Comparison of ENCODE assay signal across 32 mouse cellular contexts in genomic region chr8:46327284-46327683, GRCm38 (mm10). TPM values are rescaled to one million over a fixed set of nuclear protein-coding genes. Genes with fewer than 3 reads are reported as not detected.
DNase-seq lines count a peak whose midpoint lies in the region; ATAC-seq lines count a peak whose summit lies in the region.
"Had no signal": no experiment of that assay in that cellular context is flagged by ENCODE, and none has a peak within 500 bp of the region (broad histone marks: within the 10 kb centered on the region; RNA-seq: fewer than 3 reads in every experiment).

No protein-coding gene starts in this region.

- H3K4me1 ChIP-seq in kidney, embryonic 16.5 days (ENCODE audit: insufficient read depth, low read length) = no peaks in the 10 kb centered on the region
- peaks cover 4% of the 10 kb centered on the region for H3K4me1 ChIP-seq in forebrain, embryonic 16.5 days (replicated peaks; ENCODE audit: control insufficient read depth, insufficient read depth, low read length)
- H3K4me1 ChIP-seq: forebrain, embryonic 10.5 days; forebrain, embryonic 15.5 days; limb, embryonic 10.5 days; midbrain, embryonic 15.5 days; neural tube, embryonic 15.5 days had no signal

- H3K4me3 ChIP-seq in kidney, embryonic 16.5 days (ENCODE audit: low read length) = no peak overlapping the region
- no peak overlapping the region for H3K4me3 ChIP-seq in forebrain, embryonic 16.5 days (replicated peaks; ENCODE audit: low read length)
- H3K4me3 ChIP-seq: embryonic facial prominence, embryonic 13.5 days; forebrain, embryonic 10.5 days; forebrain, embryonic 15.5 days; gastrocnemius, adult 2 months; heart, adult 2 months; limb, embryonic 10.5 days; limb, embryonic 15.5 days; midbrain, embryonic 15.5 days; neural tube, embryonic 15.5 days; stomach, embryonic 15.5 days had no signal

- no peak overlapping the region for H3K4me2 ChIP-seq in kidney, embryonic 16.5 days (replicated peaks; ENCODE audit: low read depth, low read length)
- no peak overlapping the region for H3K4me2 ChIP-seq in forebrain, embryonic 16.5 days (ENCODE audit: low read length)
- H3K4me2 ChIP-seq: embryonic facial prominence, embryonic 13.5 days; forebrain, embryonic 15.5 days; limb, embryonic 15.5 days; midbrain, embryonic 15.5 days; neural tube, embryonic 15.5 days; stomach, embryonic 15.5 days had no signal

- no peaks in the 10 kb centered on the region for H3K27me3 ChIP-seq in kidney, embryonic 16.5 days (ENCODE audit: insufficient read depth, low read length)
- H3K27me3 ChIP-seq in forebrain, embryonic 16.5 days (replicated peaks; ENCODE audit: control insufficient read depth, insufficient read depth, low read length) = no peaks in the 10 kb centered on the region
- H3K27me3 ChIP-seq: embryonic facial prominence, embryonic 13.5 days; forebrain, embryonic 15.5 days; limb, embryonic 15.5 days; midbrain, embryonic 15.5 days; neural tube, embryonic 15.5 days; stomach, embryonic 15.5 days had no signal

- ATAC-seq in kidney, embryonic 16.5 days (ENCODE audit: low FRiP score, low TSS enrichment) = no peak
- no peak for ATAC-seq in forebrain, embryonic 16.5 days
- ATAC-seq: CD4-positive, CD25-positive, alpha-beta regulatory T cell, adult 4 months; forebrain, embryonic 15.5 days; hindbrain, embryonic 16.5 days; midbrain, embryonic 15.5 days had no signal

- no peak overlapping the region for H3K9ac ChIP-seq in kidney, embryonic 16.5 days (replicated peaks; ENCODE audit: low read length)
- no peak overlapping the region for H3K9ac ChIP-seq in forebrain, embryonic 16.5 days (replicated peaks; ENCODE audit: low read depth, low read length)
- H3K9ac ChIP-seq: embryonic facial prominence, embryonic 13.5 days; forebrain, embryonic 15.5 days; limb, embryonic 15.5 days; midbrain, embryonic 15.5 days; neural tube, embryonic 15.5 days; stomach, embryonic 15.5 days had no signal

- H3K27ac ChIP-seq in kidney, embryonic 16.5 days (ENCODE audit: low read length) = no peak overlapping the region
- no peak overlapping the region for H3K27ac ChIP-seq in forebrain, embryonic 16.5 days (ENCODE audit: low read length)
- H3K27ac ChIP-seq: embryonic facial prominence, embryonic 13.5 days; forebrain, embryonic 10.5 days; forebrain, embryonic 15.5 days; gastrocnemius, adult 2 months; heart, adult 2 months; limb, embryonic 10.5 days; limb, embryonic 15.5 days; midbrain, embryonic 15.5 days; neural tube, embryonic 15.5 days had no signal

- WGBS in kidney, embryonic 16.5 days = 79% methylated on average over 7 of the region's 7 CpGs
- WGBS in forebrain, embryonic 16.5 days = 82% methylated on average over 7 of the region's 7 CpGs

- peak; percentile 42 for DNase-seq in kidney, adult 18-20 months
- DNase-seq in lung, postnatal 10 days = peak; percentile 22
- no peak for DNase-seq in lung, postnatal 25 days (ENCODE audit: low spot score)
- DNase-seq in kidney, postnatal 10 days = peak; percentile 49
- DNase-seq in right cerebral cortex, postnatal 10 days (ENCODE audit: low spot score in 2 of 2) = no peak
- DNase-seq: adrenal gland, postnatal 14 days; cerebellum, adult 11-12 months; gastrocnemius, adult 2 months; gastrocnemius, postnatal 36 days; heart, adult 2 months; layer of hippocampus, adult 9-11 months; lung, postnatal 36 days; retina, postnatal 1 day; right cerebral cortex, postnatal 25 days; thymus, postnatal 14 days had no signal

- no peaks in the 10 kb centered on the region for H3K36me3 ChIP-seq in kidney, embryonic 16.5 days (ENCODE audit: insufficient read depth, low read length)
- no peaks in the 10 kb centered on the region for H3K36me3 ChIP-seq in forebrain, embryonic 16.5 days (ENCODE audit: control insufficient read depth, insufficient read depth)
- H3K36me3 ChIP-seq: embryonic facial prominence, embryonic 13.5 days; forebrain, embryonic 10.5 days; forebrain, embryonic 15.5 days; limb, embryonic 10.5 days; limb, embryonic 15.5 days; midbrain, embryonic 15.5 days; neural tube, embryonic 15.5 days; stomach, embryonic 15.5 days had no signal

- peaks cover 7% of the 10 kb centered on the region for H3K9me3 ChIP-seq in kidney, embryonic 16.5 days (ENCODE audit: low read length)
- no peaks in the 10 kb centered on the region for H3K9me3 ChIP-seq in forebrain, embryonic 16.5 days (ENCODE audit: control insufficient read depth, low read length)
- H3K9me3 ChIP-seq: embryonic facial prominence, embryonic 13.5 days; forebrain, embryonic 15.5 days; limb, embryonic 10.5 days; limb, embryonic 15.5 days; midbrain, embryonic 15.5 days; neural tube, embryonic 15.5 days; stomach, embryonic 15.5 days had no signal

RNA-seq across cellular contexts. Expression of gene Helt, which starts 32.8 kb away (rescaled TPM):
- not detected in 2 replicates for polyA plus RNA-seq in kidney, embryonic 16.5 days (2015; fragmentation: Nextera tagmentation; extraction: Ambion mirVana)
- 3.4 and 7.3 TPM in 2 replicates for polyA plus RNA-seq in forebrain, embryonic 16.5 days (2015; fragmentation: Nextera tagmentation; extraction: Ambion mirVana)
- polyA plus RNA-seq: CD4-positive, CD25-positive, alpha-beta regulatory T cell, adult 4 months; embryonic facial prominence, embryonic 13.5 days; heart, embryonic 14.5 days; hindbrain, embryonic 16.5 days; intestine, embryonic 14.5 days; large intestine, adult 2 months; limb, embryonic 10.5 days; limb, embryonic 15.5 days; liver, embryonic 16.5 days; neural tube, embryonic 15.5 days; urinary bladder, adult 2 months had no signal

Comparison
In these comparisons a context has a peak if more than half of its experiments do, and no peak if none do; other contexts are left out.
1. DNase-seq: peak in kidney, adult 18-20 months (single experiment), lung, postnatal 10 days (single experiment) and kidney, postnatal 10 days (single experiment); none in lung, postnatal 25 days (single experiment) and right cerebral cortex, postnatal 10 days (0 of 2).